Mouse (Mus musculus): ENCODE results near the gene Frmd5. TPM values are rescaled to one million over a fixed set of nuclear protein-coding genes. Genes with fewer than 3 reads are reported as not detected.
A peak's percentile ranks its signal among the peaks of the same experiment; 100 is the strongest.

Gene Frmd5
- polyA plus RNA-seq, 1 experiment from 2014 or later, result 4.9 TPM

- no peak for ATAC-seq (replicated peaks; ENCODE audit: insufficient number of reproducible peaks, low FRiP score, low TSS enrichment, low read depth)
- Histone ChIP-seq H3K27me3 (ENCODE audit: control insufficient read depth, insufficient read depth, low read length) (no peaks in the 10 kb centered on the region), H3K9me3 (replicated peaks; ENCODE audit: control insufficient read depth, low read length) (no peaks in the 10 kb centered on the region), H3K9ac (replicated peaks; ENCODE audit: low read length) (no peak overlapping the region), H3K36me3 (replicated peaks; ENCODE audit: control insufficient read depth, insufficient read depth, low read depth, low read length) (no peaks in the 10 kb centered on the region), H3K27ac (replicated peaks; ENCODE audit: low read depth, low read length) (no peak overlapping the region), H3K4me2 (ENCODE audit: low read depth, low read length) (no peak overlapping the region), H3K4me1 (ENCODE audit: control insufficient read depth, insufficient read depth, low read length) (no peaks in the 10 kb centered on the region), H3K4me3 (ENCODE audit: low read depth, low read length) (no peak overlapping the region)
- DNase-seq (ENCODE audit: low spot score), result no peak
- 79% methylated on average over 2 of the region's 2 CpGs for WGBS
Measured at GRCm38 (mm10) chr2:121596621-121597020, 210.3 kb downstream of the Frmd5 start.

DNA sequence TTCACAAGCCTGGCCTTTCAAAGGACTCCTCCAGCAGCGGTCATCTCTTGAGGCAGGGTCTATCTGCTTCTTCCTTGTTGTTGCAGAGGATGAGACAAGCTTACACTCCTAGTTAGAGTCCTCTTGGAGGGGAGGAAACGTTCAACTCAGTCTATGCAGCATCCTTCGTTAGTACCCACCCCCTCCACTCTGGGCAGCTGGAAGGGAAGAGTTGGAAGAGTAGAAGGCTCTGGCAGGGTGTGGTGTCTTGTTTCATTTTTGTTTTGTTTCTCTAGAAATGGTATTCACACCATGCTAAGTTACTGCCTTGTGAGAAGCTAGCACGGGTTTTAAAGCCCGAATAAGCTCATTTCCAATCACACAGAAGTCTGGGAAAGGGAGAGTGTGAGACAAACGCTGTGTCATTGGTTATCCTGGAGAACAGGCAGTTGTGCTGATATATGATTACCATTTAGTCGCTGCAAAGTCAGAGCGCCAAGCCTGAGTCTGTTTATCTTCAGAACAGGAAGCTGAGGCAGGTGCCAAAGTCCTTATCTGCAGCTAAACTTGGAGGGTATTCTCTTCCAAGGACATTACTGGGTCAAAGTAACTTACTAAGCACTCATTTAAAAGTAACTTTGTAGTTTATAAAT, 212.1 kb downstream of the Frmd5 start:
- no peaks in the 10 kb centered on the region for H3K27me3 ChIP-seq (ENCODE audit: control insufficient read depth, insufficient read depth, low read length)
- WGBS, result 44% methylated on average over 8 of the region's 8 CpGs
- H3K27ac ChIP-seq (replicated peaks; ENCODE audit: low read depth, low read length), result no peak overlapping the region
- H3K4me2 ChIP-seq (ENCODE audit: low read depth, low read length), result no peak overlapping the region
- no peak for ATAC-seq (replicated peaks; ENCODE audit: insufficient number of reproducible peaks, low FRiP score, low TSS enrichment, low read depth)
- DNase-seq (ENCODE audit: low spot score), result no peak
- no peak overlapping the region for H3K4me3 ChIP-seq (ENCODE audit: low read depth, low read length)
- no peaks in the 10 kb centered on the region for H3K9me3 ChIP-seq (replicated peaks; ENCODE audit: control insufficient read depth, low read length)
- no peaks in the 10 kb centered on the region for H3K4me1 ChIP-seq (ENCODE audit: control insufficient read depth, insufficient read depth, low read length)
- no peaks in the 10 kb centered on the region for H3K36me3 ChIP-seq (replicated peaks; ENCODE audit: control insufficient read depth, insufficient read depth, low read depth, low read length)
- H3K9ac ChIP-seq (replicated peaks; ENCODE audit: low read length), result no peak overlapping the region

DNA sequence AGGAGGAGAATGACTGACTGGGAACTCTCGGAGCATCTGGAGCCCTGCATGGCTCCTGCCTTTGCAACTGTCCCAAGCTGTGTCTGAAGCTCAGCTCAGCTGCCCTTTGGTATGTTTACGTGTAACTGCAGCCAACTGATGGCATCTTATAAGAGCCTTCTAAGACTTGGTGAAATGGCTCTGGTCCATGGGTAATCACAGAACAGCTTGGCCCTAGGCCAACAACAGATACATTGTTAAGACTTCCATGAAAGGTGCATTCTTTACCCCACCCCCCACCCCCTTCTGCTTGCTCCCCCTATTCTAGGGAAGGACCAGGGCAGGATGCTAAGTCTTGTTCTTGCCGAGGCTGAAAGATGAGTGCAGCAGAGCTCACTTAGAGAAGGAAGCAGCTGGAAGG, 212.8 kb downstream of the Frmd5 start:
- no peak for ATAC-seq (replicated peaks; ENCODE audit: insufficient number of reproducible peaks, low FRiP score, low TSS enrichment, low read depth)
- no peaks in the 10 kb centered on the region for H3K4me1 ChIP-seq (ENCODE audit: control insufficient read depth, insufficient read depth, low read length)
- no peaks in the 10 kb centered on the region for H3K36me3 ChIP-seq (replicated peaks; ENCODE audit: control insufficient read depth, insufficient read depth, low read depth, low read length)
- no peak overlapping the region for H3K27ac ChIP-seq (replicated peaks; ENCODE audit: low read depth, low read length)
- DNase-seq (ENCODE audit: low spot score), result no peak
- WGBS, result 45% methylated on average over 3 of the region's 3 CpGs
- H3K4me3 ChIP-seq (ENCODE audit: low read depth, low read length), result no peak overlapping the region
- H3K9me3 ChIP-seq (replicated peaks; ENCODE audit: control insufficient read depth, low read length), result no peaks in the 10 kb centered on the region
- H3K27me3 ChIP-seq (ENCODE audit: control insufficient read depth, insufficient read depth, low read length), result no peaks in the 10 kb centered on the region
- H3K4me2 ChIP-seq (ENCODE audit: low read depth, low read length), result no peak overlapping the region
- no peak overlapping the region for H3K9ac ChIP-seq (replicated peaks; ENCODE audit: low read length)

DNA sequence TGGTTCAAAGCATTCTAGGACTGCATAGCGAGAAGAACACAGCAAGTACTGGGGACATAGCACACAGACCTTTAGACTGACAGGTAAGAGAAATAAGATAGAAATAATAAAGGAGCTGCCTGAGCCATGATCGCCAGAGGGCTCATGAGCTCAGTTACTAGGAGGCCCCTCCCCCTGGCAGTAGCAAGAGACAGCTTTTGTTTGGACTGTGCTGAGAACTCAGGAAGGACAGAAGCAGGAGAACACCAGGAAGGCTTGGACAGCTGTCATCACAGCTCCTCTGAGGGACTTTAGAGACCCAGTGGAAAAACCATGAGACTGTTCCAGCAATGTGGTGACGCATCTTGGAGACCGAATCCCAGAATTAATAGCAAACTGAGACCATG, 218.6 kb downstream of the Frmd5 start:
- Histone ChIP-seq H3K36me3 (replicated peaks; ENCODE audit: control insufficient read depth, insufficient read depth, low read depth, low read length) (no peaks in the 10 kb centered on the region), H3K27ac (replicated peaks; ENCODE audit: low read depth, low read length) (no peak overlapping the region), H3K27me3 (ENCODE audit: control insufficient read depth, insufficient read depth, low read length) (no peaks in the 10 kb centered on the region), H3K9me3 (replicated peaks; ENCODE audit: control insufficient read depth, low read length) (no peaks in the 10 kb centered on the region), H3K4me3 (ENCODE audit: low read depth, low read length) (no peak overlapping the region), H3K4me1 (ENCODE audit: control insufficient read depth, insufficient read depth, low read length) (peaks cover 9% of the 10 kb centered on the region), H3K4me2 (ENCODE audit: low read depth, low read length) (no peak overlapping the region; the same call in none of the 2 replicates), H3K9ac (replicated peaks; ENCODE audit: low read length) (no peak overlapping the region; the same call in 1 of the 2 replicates)
- 36% methylated on average over 4 of the region's 4 CpGs for WGBS
- ATAC-seq (replicated peaks; ENCODE audit: insufficient number of reproducible peaks, low FRiP score, low TSS enrichment, low read depth), result peak; percentile 60
- DNase-seq (ENCODE audit: low spot score), result peak; percentile 63

DNA sequence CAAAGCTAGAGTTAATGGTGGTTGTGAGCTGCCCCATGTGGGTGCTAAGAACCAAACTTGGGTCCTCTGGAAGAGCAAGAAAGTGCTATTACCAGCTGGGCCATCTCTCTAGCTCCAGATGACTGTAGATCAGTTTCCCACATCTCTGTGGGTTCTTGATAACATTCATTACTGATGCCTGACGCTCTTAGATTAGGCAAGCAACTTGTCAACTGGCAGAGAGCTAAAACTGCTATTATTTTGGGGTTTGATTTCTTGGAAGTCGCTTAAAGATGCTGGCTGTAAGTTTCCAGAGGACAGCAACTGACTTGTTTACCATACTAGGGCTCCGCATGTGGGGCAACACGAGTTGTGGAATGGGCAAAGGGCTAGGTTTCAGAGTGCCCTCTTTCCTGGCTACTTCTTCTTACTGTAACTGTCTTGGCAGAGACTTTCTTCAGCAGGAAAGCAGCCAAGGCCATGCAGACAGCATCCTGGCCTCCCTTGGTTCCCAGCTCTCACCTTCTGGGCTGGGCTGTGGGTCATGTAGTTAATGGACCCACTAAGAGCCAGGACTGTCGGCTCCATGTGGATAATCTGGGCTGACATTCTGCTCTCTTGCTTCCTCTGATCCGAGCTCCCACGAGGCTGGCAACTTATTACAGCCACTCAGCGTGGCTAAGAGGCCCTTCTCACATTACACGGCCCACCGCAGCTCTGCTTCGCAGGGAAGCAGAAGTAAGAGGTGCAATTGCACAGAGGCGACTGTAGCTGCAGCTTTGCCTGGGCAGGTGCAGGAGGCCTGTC, 219.2 kb downstream of the Frmd5 start:
- no peak overlapping the region for H3K4me3 ChIP-seq (ENCODE audit: low read depth, low read length)
- ATAC-seq (replicated peaks; ENCODE audit: insufficient number of reproducible peaks, low FRiP score, low TSS enrichment, low read depth), result peak; percentile 79
- no peaks in the 10 kb centered on the region for H3K9me3 ChIP-seq (replicated peaks; ENCODE audit: control insufficient read depth, low read length)
- peak; percentile 76 for DNase-seq (ENCODE audit: low spot score)
- H3K27ac ChIP-seq (replicated peaks; ENCODE audit: low read depth, low read length), result no peak overlapping the region
- peaks cover 9% of the 10 kb centered on the region for H3K4me1 ChIP-seq (ENCODE audit: control insufficient read depth, insufficient read depth, low read length)
- H3K36me3 ChIP-seq (replicated peaks; ENCODE audit: control insufficient read depth, insufficient read depth, low read depth, low read length), result no peaks in the 10 kb centered on the region
- H3K27me3 ChIP-seq (ENCODE audit: control insufficient read depth, insufficient read depth, low read length), result no peaks in the 10 kb centered on the region
- no peak overlapping the region for H3K9ac ChIP-seq (replicated peaks; ENCODE audit: low read length)
- no peak overlapping the region; the same call in none of the 2 replicates for H3K4me2 ChIP-seq (ENCODE audit: low read depth, low read length)
- WGBS, result 27% methylated on average over 12 of the region's 12 CpGs

- peaks cover 9% of the 10 kb centered on the region for H3K4me1 ChIP-seq (ENCODE audit: control insufficient read depth, insufficient read depth, low read length)
- H3K4me2 ChIP-seq (ENCODE audit: low read depth, low read length), result no peak overlapping the region
- no peak overlapping the region for H3K4me3 ChIP-seq (ENCODE audit: low read depth, low read length)
- DNase-seq (ENCODE audit: low spot score), result no peak
- no peaks in the 10 kb centered on the region for H3K27me3 ChIP-seq (ENCODE audit: control insufficient read depth, insufficient read depth, low read length)
- no peaks in the 10 kb centered on the region for H3K9me3 ChIP-seq (replicated peaks; ENCODE audit: control insufficient read depth, low read length)
- ATAC-seq (replicated peaks; ENCODE audit: insufficient number of reproducible peaks, low FRiP score, low TSS enrichment, low read depth), result no peak
- WGBS, result 64% methylated on average over 5 of the region's 5 CpGs
- no peak overlapping the region for H3K27ac ChIP-seq (replicated peaks; ENCODE audit: low read depth, low read length)
- H3K36me3 ChIP-seq (replicated peaks; ENCODE audit: control insufficient read depth, insufficient read depth, low read depth, low read length), result no peaks in the 10 kb centered on the region
- H3K9ac ChIP-seq (replicated peaks; ENCODE audit: low read length), result no peak overlapping the region
Measured at GRCm38 (mm10) chr2:121584705-121585104, 222.2 kb downstream of the Frmd5 start.

DNA sequence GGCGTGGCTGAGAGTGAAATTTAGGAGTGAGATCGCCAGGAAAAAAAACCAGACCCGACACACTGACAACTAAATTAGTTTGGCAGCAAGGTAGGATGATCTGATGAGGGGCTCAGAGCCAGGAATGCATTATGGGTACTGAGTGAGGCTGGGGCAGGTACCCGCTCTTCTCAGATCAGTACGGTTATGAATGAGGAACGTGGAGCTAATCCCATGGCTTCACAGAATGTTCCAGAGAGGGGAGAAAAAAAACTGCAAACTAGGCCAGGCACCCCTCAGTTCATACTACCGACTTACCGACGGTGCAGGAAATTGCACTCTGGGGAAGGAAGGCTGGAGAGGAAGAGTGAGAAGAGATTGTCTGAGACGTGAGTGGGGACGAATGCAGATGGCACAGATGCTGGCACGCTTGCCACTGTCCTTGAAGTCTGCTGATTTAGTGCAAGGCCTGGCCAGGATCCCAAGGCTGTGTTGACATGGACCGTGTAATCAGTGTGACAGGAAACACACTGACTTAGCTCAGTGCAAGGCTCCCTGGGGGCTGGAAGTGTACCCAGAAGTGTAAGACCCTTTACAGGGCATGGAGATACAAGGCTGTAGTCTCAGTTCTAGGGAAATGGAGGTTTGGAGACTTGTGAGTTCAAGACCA, 223.3 kb downstream of the Frmd5 start:
- no peak for ATAC-seq (replicated peaks; ENCODE audit: insufficient number of reproducible peaks, low FRiP score, low TSS enrichment, low read depth)
- no peak overlapping the region for H3K9ac ChIP-seq (replicated peaks; ENCODE audit: low read length)
- DNase-seq (ENCODE audit: low spot score), result no peak
- H3K4me2 ChIP-seq (ENCODE audit: low read depth, low read length), result no peak overlapping the region
- no peak overlapping the region for H3K4me3 ChIP-seq (ENCODE audit: low read depth, low read length)
- no peaks in the 10 kb centered on the region for H3K9me3 ChIP-seq (replicated peaks; ENCODE audit: control insufficient read depth, low read length)
- no peaks in the 10 kb centered on the region for H3K27me3 ChIP-seq (ENCODE audit: control insufficient read depth, insufficient read depth, low read length)
- 64% methylated on average over 13 of the region's 13 CpGs for WGBS
- peaks cover 6% of the 10 kb centered on the region for H3K4me1 ChIP-seq (ENCODE audit: control insufficient read depth, insufficient read depth, low read length)
- no peak overlapping the region for H3K27ac ChIP-seq (replicated peaks; ENCODE audit: low read depth, low read length)
- no peaks in the 10 kb centered on the region for H3K36me3 ChIP-seq (replicated peaks; ENCODE audit: control insufficient read depth, insufficient read depth, low read depth, low read length)
